Comparison of ENCODE assay signal across 16 mouse cellular contexts in genomic region chr10:17225727-17226126, GRCm38 (mm10).
"Had no signal": no experiment of that assay in that cellular context is flagged by ENCODE, and none has a peak within 500 bp of the region (broad histone marks: within the 10 kb centered on the region; RNA-seq: fewer than 3 reads in every experiment).

No protein-coding gene starts in this region.

- ATAC-seq: liver, postnatal 0 days; lung, postnatal 0 days had no signal

- H3K4me3 ChIP-seq: liver, embryonic 13.5 days; liver, embryonic 15.5 days; lung, embryonic 15.5 days; megakaryocyte, embryonic 14.5 days; midbrain, embryonic 12.5 days; neural tube, embryonic 12.5 days had no signal

- H3K36me3 ChIP-seq: liver, embryonic 13.5 days; liver, embryonic 15.5 days; lung, embryonic 15.5 days; midbrain, embryonic 12.5 days; neural tube, embryonic 12.5 days had no signal

- DNase-seq: liver, embryonic 13.5 days; liver, postnatal 0 days; lung, adult 2 months; lung, postnatal 14 days; lung, postnatal 36 days; midbrain, embryonic 14.5 days; right cerebral cortex, postnatal 14 days; thymus, adult 18-20 months; thymus, postnatal 25 days had no signal

- H3K9ac ChIP-seq: liver, embryonic 13.5 days; liver, embryonic 15.5 days; liver, postnatal 0 days; lung, embryonic 15.5 days; midbrain, embryonic 12.5 days; neural tube, embryonic 12.5 days had no signal

- H3K27me3 ChIP-seq: liver, embryonic 13.5 days; liver, embryonic 15.5 days; lung, embryonic 15.5 days; megakaryocyte, embryonic 14.5 days; midbrain, embryonic 12.5 days; neural tube, embryonic 12.5 days had no signal

- H3K27ac ChIP-seq: liver, embryonic 13.5 days; liver, embryonic 15.5 days; lung, embryonic 15.5 days; macrophage; midbrain, embryonic 12.5 days; neural tube, embryonic 12.5 days had no signal

- H3K4me1 ChIP-seq: liver, embryonic 13.5 days; liver, embryonic 15.5 days had no signal
